Mouse (Mus musculus) liver, adult 2 months (tissue): Measurements from ENCODE around the gene Kirrel3. TPM values are rescaled to one million over a fixed set of nuclear protein-coding genes. Genes with fewer than 3 reads are reported as not detected.
A peak's percentile ranks its signal among the peaks of the same experiment; 100 is the strongest.

Source experiments
- DNase-seq: peaks from one replicate; pipeline ENCODE4 v3.0.0-alpha.2; 2011; ENCODE audit warnings: low read depth, low spot score; ENCODE audit errors: extremely low read depth
- H3K27ac ChIP-seq: fragments of 200-500 bp; replicated peaks from 2 replicates; pipeline ENCODE4 v1.5.1; 2012; ENCODE audit warnings: low read depth, mild to moderate bottlenecking, control low read depth, inconsistent platforms, low read length; ENCODE audit not compliant: insufficient read depth
- H3K27me3 ChIP-seq: fragments of 200-500 bp; 2 replicates; pipeline ENCODE4 v1.6.1; 2012; ENCODE audit warnings: mild to moderate bottlenecking, moderate library complexity, low read length, inconsistent platforms; ENCODE audit not compliant: control insufficient read depth, insufficient read depth
- H3K36me3 ChIP-seq: fragments of 200-500 bp; 2 replicates; pipeline ENCODE4 v1.6.1; 2012; ENCODE audit warnings: low read length, inconsistent platforms; ENCODE audit not compliant: control insufficient read depth, insufficient read depth
- H3K4me1 ChIP-seq: fragments of 200-500 bp; 2 replicates; pipeline ENCODE4 v1.6.1; 2011; ENCODE audit warnings: low read length; ENCODE audit not compliant: control insufficient read depth, insufficient read depth
- H3K4me3 ChIP-seq: fragments of 200-500 bp; 2 replicates; pipeline ENCODE4 v1.5.1; 2011; ENCODE audit warnings: low read depth, mild to moderate bottlenecking, control low read depth, low read length, moderate library complexity; ENCODE audit not compliant: insufficient read depth
- H3K79me2 ChIP-seq: fragments of 200-500 bp; 2 replicates; pipeline ENCODE4 v1.6.1; 2012; ENCODE audit warnings: inconsistent platforms, mild to moderate bottlenecking, low read length, moderate library complexity; ENCODE audit not compliant: control insufficient read depth, insufficient read depth
- H3K9ac ChIP-seq: fragments of 200-500 bp; 2 replicates; pipeline ENCODE4 v1.6.1; 2012; ENCODE audit warnings: low read depth, mild to moderate bottlenecking, control low read depth, inconsistent platforms, low read length
- CTCF ChIP-seq: fragments of 200-500 bp; IDR thresholded peaks from 2 replicates; pipeline ENCODE4 v1.5.1; 2011; ENCODE audit warnings: low read depth, low read length, control low read depth
- POLR2A ChIP-seq: fragments of 200-500 bp; IDR thresholded peaks from 2 replicates; pipeline ENCODE4 v1.6.1; 2011; ENCODE audit warnings: low read length, control low read depth; ENCODE audit not compliant: insufficient read depth; ENCODE audit errors: extremely low read depth
- WGBS: fragments of 180-500 bp; shearing (Covaris S2); methylation state at CpG from one replicate; pipeline ENCODE4 v1.1.7; 2018; 5-methylcytosine and 5-hydroxymethylcytosine counted together
- polyA plus RNA-seq: library from polyadenylated mRNA; depleted of rRNA; stranded (reverse); fragments of >200 nt; gene quantifications from 2 replicates; pipeline ENCODE4 v1.2.3, GENCODE M21; 2012
- total RNA-seq: library from RNA; depleted of rRNA; stranded (reverse); fragments of >200 nt; gene quantifications from 2 replicates; pipeline ENCODE4 v1.2.3, GENCODE M21; 2014

Kirrel3 gene
- total and polyA plus RNA-seq, 2 experiments: 0.09 TPM; not detected in 1

GRCm38 (mm10) chr9:34589799-34590198 lies 104.1 kb downstream of the Kirrel3 start:
- H3K36me3 ChIP-seq: no peaks in the 10 kb centered on the region
- H3K79me2 ChIP-seq: no peaks in the 10 kb centered on the region
- H3K27me3 ChIP-seq: no peaks in the 10 kb centered on the region
- no peak for DNase-seq
- no peak overlapping the region for H3K27ac ChIP-seq
- WGBS: 82% methylated on average over 1 of the region's 1 CpGs
- H3K4me1 ChIP-seq: no peaks in the 10 kb centered on the region
- no peak overlapping the region for H3K4me3 ChIP-seq
- TF ChIP-seq CTCF (no peak), POLR2A (no peak)
- H3K9ac ChIP-seq: no peak overlapping the region

- H3K4me3 ChIP-seq: no peak overlapping the region
Observed at GRCm38 (mm10) chr9:34592073-34592610, 106.4 kb downstream of the Kirrel3 start.

GRCm38 (mm10) chr9:34593889-34594288 lies 108.2 kb downstream of the Kirrel3 start:
- no peak for DNase-seq
- no peaks in the 10 kb centered on the region for H3K4me1 ChIP-seq
- TF ChIP-seq POLR2A (no peak), CTCF (no peak)
- H3K9ac ChIP-seq: no peak overlapping the region
- H3K4me3 ChIP-seq: no peak overlapping the region
- 81% methylated on average over 4 of the region's 4 CpGs for WGBS
- H3K27me3 ChIP-seq: no peaks in the 10 kb centered on the region
- no peaks in the 10 kb centered on the region for H3K79me2 ChIP-seq
- no peak overlapping the region for H3K27ac ChIP-seq
- no peaks in the 10 kb centered on the region for H3K36me3 ChIP-seq

More at GRCm38 (mm10) chr9:34592073-34592610, 106.4 kb downstream of the Kirrel3 start:
- H3K36me3 ChIP-seq: no peaks in the 10 kb centered on the region
- H3K79me2 ChIP-seq: no peaks in the 10 kb centered on the region
- DNase-seq: no peak
- no peak for TF ChIP-seq CTCF
- no peak for TF ChIP-seq POLR2A
- H3K27ac ChIP-seq: no peak overlapping the region
- whole genome bisulfite sequencing: 53% methylated on average over 3 of the region's 3 CpGs
- no peaks in the 10 kb centered on the region for H3K27me3 ChIP-seq
- H3K9ac ChIP-seq: no peak overlapping the region
- H3K4me1 ChIP-seq: no peaks in the 10 kb centered on the region

- H3K9ac ChIP-seq: no peak overlapping the region
- H3K79me2 ChIP-seq: no peaks in the 10 kb centered on the region
- no peaks in the 10 kb centered on the region for H3K36me3 ChIP-seq
- H3K4me1 ChIP-seq: no peaks in the 10 kb centered on the region
- H3K27me3 ChIP-seq: no peaks in the 10 kb centered on the region
- H3K27ac ChIP-seq: no peak overlapping the region
- TF ChIP-seq CTCF (no peak), POLR2A (no peak)
- H3K4me3 ChIP-seq: no peak overlapping the region
- no peak for DNase-seq
- 60% methylated on average over 4 of the region's 4 CpGs for WGBS
Observed at GRCm38 (mm10) chr9:34600326-34600725, 114.6 kb downstream of the Kirrel3 start.

DNA sequence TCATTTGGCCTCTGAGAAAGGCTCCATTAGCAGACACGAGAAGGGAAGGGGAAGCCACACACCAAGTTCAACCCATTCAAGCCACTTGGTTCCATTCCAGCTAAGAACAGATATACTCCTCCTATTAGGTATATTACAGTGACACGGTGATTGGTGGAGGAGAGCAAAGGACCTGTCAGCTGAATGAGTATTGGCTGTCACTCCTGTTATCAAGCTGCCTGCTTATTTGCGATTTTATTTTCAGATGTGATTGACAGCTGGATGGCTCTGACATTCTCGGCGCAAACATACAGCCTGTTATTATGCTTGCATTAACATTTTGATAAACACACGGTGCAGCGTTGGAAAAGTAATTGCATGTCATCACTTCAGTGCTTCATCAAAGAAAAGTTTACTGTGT lies 118.1 kb downstream of the Kirrel3 start:
- TF ChIP-seq POLR2A: no peak
- TF ChIP-seq CTCF: no peak
- Histone ChIP-seq H3K36me3 (no peaks in the 10 kb centered on the region), H3K4me1 (no peaks in the 10 kb centered on the region), H3K4me3 (no peak overlapping the region), H3K79me2 (no peaks in the 10 kb centered on the region), H3K27me3 (no peaks in the 10 kb centered on the region), H3K9ac (no peak overlapping the region), H3K27ac (no peak overlapping the region)
- WGBS: 78% methylated on average over 7 of the region's 7 CpGs
- no peak for DNase-seq

GRCm38 (mm10) chr9:34604931-34605330 lies 119.2 kb downstream of the Kirrel3 start:
- WGBS: 68% methylated on average over 4 of the region's 4 CpGs
- no peak overlapping the region for H3K9ac ChIP-seq
- peak; percentile 61 for DNase-seq
- H3K79me2 ChIP-seq: no peaks in the 10 kb centered on the region
- H3K4me3 ChIP-seq: no peak overlapping the region
- no peak for TF ChIP-seq POLR2A
- no peak for TF ChIP-seq CTCF
- H3K27me3 ChIP-seq: no peaks in the 10 kb centered on the region
- H3K27ac ChIP-seq: no peak overlapping the region
- H3K4me1 ChIP-seq: no peaks in the 10 kb centered on the region
- H3K36me3 ChIP-seq: no peaks in the 10 kb centered on the region
